Mouse (Mus musculus) hindbrain, embryonic 12.5 days (tissue): ENCODE measurements at regions not wholly inside any gene's neighbourhood (a gene's known extent, or its start where the extent isn't known, plus 50 kb on each side); places are given as distances from the start of the nearest gene placed in this dataset. TPM values are rescaled to one million over a fixed set of nuclear protein-coding genes. Genes with fewer than 3 reads are reported as not detected.

ENCODE experiments used
- microRNA-seq: library from miRNA; unstranded; fragments of <30 nt; microRNA quantifications from one replicate; pipeline ENCODE4, GENCODE M21; 2017

Small RNA genes lying in the stretch of these regions (microRNA-seq; reads per million reads assigned to microRNA genes)
- not detected for gene Gm23416
